Mouse (Mus musculus): ENCODE results near the gene Cd163l1. TPM values are rescaled to one million over a fixed set of nuclear protein-coding genes. Genes with fewer than 3 reads are reported as not detected.

Gene Cd163l1
- polyA plus RNA-seq, 1 experiment from 2014 or later, result not detected

- Histone ChIP-seq H3K4me3 (no peak overlapping the region), H3K27ac (no peak overlapping the region), H3K27me3 (replicated peaks) (no peaks in the 10 kb centered on the region), H3K4me2 (replicated peaks) (no peak overlapping the region), H3K36me3 (no peaks in the 10 kb centered on the region), H3K9me3 (no peaks in the 10 kb centered on the region), H3K4me1 (no peaks in the 10 kb centered on the region), H3K9ac (no peak overlapping the region)
- no peak for ATAC-seq (ENCODE audit: low FRiP score, low read depth)
- 67% methylated on average over 2 of the region's 2 CpGs for WGBS
Observed at GRCm38 (mm10) chr7:140231026-140231425, 13.0 kb downstream of the Cd163l1 start.

- Histone ChIP-seq H3K27me3 (replicated peaks) (no peaks in the 10 kb centered on the region), H3K4me3 (no peak overlapping the region), H3K4me2 (replicated peaks) (no peak overlapping the region), H3K4me1 (no peaks in the 10 kb centered on the region), H3K27ac (no peak overlapping the region), H3K9ac (no peak overlapping the region), H3K9me3 (no peaks in the 10 kb centered on the region), H3K36me3 (no peaks in the 10 kb centered on the region)
- no peak for ATAC-seq (ENCODE audit: low FRiP score, low read depth)
- WGBS, result 90% methylated on average over 3 of the region's 3 CpGs
Observed at GRCm38 (mm10) chr7:140233696-140234095, 15.6 kb downstream of the Cd163l1 start.

GRCm38 (mm10) chr7:140247216-140247615 lies 29.1 kb downstream of the Cd163l1 start, which contains the start of gene 5830411N06Rik:
TSS of gene 5830411N06Rik (plus strand) at chr7:140247284.
- Histone ChIP-seq H3K9ac (no peak within 1 kb of the TSS), H3K27me3 (replicated peaks) (no peaks in the 10 kb centered on the region), H3K36me3 (no peaks in the 10 kb centered on the region), H3K4me2 (replicated peaks) (no peak within 1 kb of the TSS), H3K4me1 (no peaks in the 10 kb centered on the region), H3K4me3 (no peak within 1 kb of the TSS), H3K27ac (no peak within 1 kb of the TSS), H3K9me3 (no peaks in the 10 kb centered on the region)
- ATAC-seq (ENCODE audit: low FRiP score, low read depth), result no peak
- WGBS, result 83% methylated on average over 4 of the region's 4 CpGs

GRCm38 (mm10) chr7:140253780-140254299 lies 35.8 kb downstream of the Cd163l1 start:
- no peaks in the 10 kb centered on the region for H3K9me3 ChIP-seq
- no peak overlapping the region for H3K27ac ChIP-seq
- H3K36me3 ChIP-seq, result no peaks in the 10 kb centered on the region
- no peak overlapping the region for H3K4me2 ChIP-seq (replicated peaks)
- no peak for ATAC-seq (ENCODE audit: low FRiP score, low read depth)
- H3K9ac ChIP-seq, result no peak overlapping the region
- no peaks in the 10 kb centered on the region for H3K4me1 ChIP-seq
- 86% methylated on average over 7 of the region's 7 CpGs for WGBS
- H3K27me3 ChIP-seq (replicated peaks), result no peaks in the 10 kb centered on the region
- H3K4me3 ChIP-seq, result no peak overlapping the region

Other genes starting within 250 kb of the Cd163l1 start
- 0.26 and 0.34 TPM in 2 replicates for gene 6430531B16Rik, start 239.5 kb upstream of the Cd163l1 start, polyA plus RNA-seq (2016; fragmentation: Nextera tagmentation; extraction: Ambion mirVana)
- 3.6 and 3.9 TPM in 2 replicates for gene Adam8, start 225.7 kb upstream of the Cd163l1 start, polyA plus RNA-seq (2016; fragmentation: Nextera tagmentation; extraction: Ambion mirVana)
- 49.2 and 54.8 TPM in 2 replicates for gene Zfp511, start 181.9 kb upstream of the Cd163l1 start, polyA plus RNA-seq (2016; fragmentation: Nextera tagmentation; extraction: Ambion mirVana)
- gene Tubgcp2, start 181.6 kb upstream of the Cd163l1 start, polyA plus RNA-seq (2016; fragmentation: Nextera tagmentation; extraction: Ambion mirVana), result 62.5 and 65.1 TPM in 2 replicates
- gene Msx3, start 169.2 kb upstream of the Cd163l1 start, polyA plus RNA-seq (2016; fragmentation: Nextera tagmentation; extraction: Ambion mirVana), result 81.6 and 95.9 TPM in 2 replicates
- 25.5 and 28.4 TPM in 2 replicates for gene Caly, start 135.7 kb upstream of the Cd163l1 start, polyA plus RNA-seq (2016; fragmentation: Nextera tagmentation; extraction: Ambion mirVana)
- not detected in 2 replicates for gene Prap1, start 124.9 kb upstream of the Cd163l1 start, polyA plus RNA-seq (2016; fragmentation: Nextera tagmentation; extraction: Ambion mirVana)
- 22.3 and 23.9 TPM in 2 replicates for gene Fuom, start 115.8 kb upstream of the Cd163l1 start, polyA plus RNA-seq (2016; fragmentation: Nextera tagmentation; extraction: Ambion mirVana)
- 13.1 and 13.2 TPM in 2 replicates for gene Paox, start 102.5 kb upstream of the Cd163l1 start, polyA plus RNA-seq (2016; fragmentation: Nextera tagmentation; extraction: Ambion mirVana)
- 136 and 139 TPM in 2 replicates for gene Echs1, start 101.8 kb upstream of the Cd163l1 start, polyA plus RNA-seq (2016; fragmentation: Nextera tagmentation; extraction: Ambion mirVana)
- 24.2 and 26.0 TPM in 2 replicates for gene Mtg1, start 80.7 kb upstream of the Cd163l1 start, polyA plus RNA-seq (2016; fragmentation: Nextera tagmentation; extraction: Ambion mirVana)
- 3.7 and 4.3 TPM in 2 replicates for gene Sprn, start 63.4 kb upstream of the Cd163l1 start, polyA plus RNA-seq (2016; fragmentation: Nextera tagmentation; extraction: Ambion mirVana)
- not detected in 2 replicates for gene Olfr522, start 53.5 kb upstream of the Cd163l1 start, polyA plus RNA-seq (2016; fragmentation: Nextera tagmentation; extraction: Ambion mirVana)
- gene Olfr523, start 45.0 kb upstream of the Cd163l1 start, polyA plus RNA-seq (2016; fragmentation: Nextera tagmentation; extraction: Ambion mirVana), result not detected in 2 replicates
- gene Olfr524, start 12.3 kb upstream of the Cd163l1 start, polyA plus RNA-seq (2016; fragmentation: Nextera tagmentation; extraction: Ambion mirVana), result not detected in 2 replicates
- not detected in 2 replicates for gene 5830411N06Rik, start 29.0 kb downstream of the Cd163l1 start, polyA plus RNA-seq (2016; fragmentation: Nextera tagmentation; extraction: Ambion mirVana)
- gene Olfr525, start 102.6 kb downstream of the Cd163l1 start, polyA plus RNA-seq (2016; fragmentation: Nextera tagmentation; extraction: Ambion mirVana), result not detected in 2 replicates
- gene Olfr527, start 115.8 kb downstream of the Cd163l1 start, polyA plus RNA-seq (2016; fragmentation: Nextera tagmentation; extraction: Ambion mirVana), result not detected in 2 replicates
- gene Olfr60, start 143.4 kb downstream of the Cd163l1 start, polyA plus RNA-seq (2016; fragmentation: Nextera tagmentation; extraction: Ambion mirVana), result not detected in 2 replicates
- not detected in 2 replicates for gene Olfr530, start 158.1 kb downstream of the Cd163l1 start, polyA plus RNA-seq (2016; fragmentation: Nextera tagmentation; extraction: Ambion mirVana)
- not detected in 2 replicates for gene Olfr531, start 184.7 kb downstream of the Cd163l1 start, polyA plus RNA-seq (2016; fragmentation: Nextera tagmentation; extraction: Ambion mirVana)
- not detected in 2 replicates for gene Olfr532, start 203.4 kb downstream of the Cd163l1 start, polyA plus RNA-seq (2016; fragmentation: Nextera tagmentation; extraction: Ambion mirVana)
- not detected in 2 replicates for gene Olfr533, start 245.1 kb downstream of the Cd163l1 start, polyA plus RNA-seq (2016; fragmentation: Nextera tagmentation; extraction: Ambion mirVana)